Mouse (Mus musculus) hindbrain, embryonic 14.5 days (tissue): ENCODE results near the gene Xntrpc. TPM values are rescaled to one million over a fixed set of nuclear protein-coding genes. Genes with fewer than 3 reads are reported as not detected.
"Not testable (repeated sequence)": the region's sequence is repeated elsewhere in the genome, so short reads cannot be mapped to it uniquely, and the experiment has no call there.

Source experiments
- ATAC-seq: fragments of 200-750 bp; cut with Nextera tagmentation; 2 replicates; pipeline ENCODE4 v1.8.0; 2017; ENCODE audit warnings: moderate number of reproducible peaks, mild to moderate bottlenecking, moderate TSS enrichment, moderate library complexity; ENCODE audit not compliant: low FRiP score
- DNase-seq: peaks from one replicate; pipeline ENCODE4 v3.0.0-alpha.2; 2015; ENCODE audit warnings: low spot score
- H3K27ac ChIP-seq: fragments of 300-500 bp; sonication (generic); 2 replicates; pipeline ENCODE4 v1.5.1; 2014; ENCODE audit warnings: mild to moderate bottlenecking, moderate library complexity
- H3K27me3 ChIP-seq: fragments of 300-500 bp; sonication (generic); 2 replicates; pipeline ENCODE4 v1.6.1; 2014; ENCODE audit warnings: mild to moderate bottlenecking, low read length, mixed read lengths; ENCODE audit not compliant: control insufficient read depth, insufficient read depth
- H3K36me3 ChIP-seq: fragments of 300-500 bp; sonication (generic); replicated peaks from 2 replicates; pipeline ENCODE4 v1.6.1; 2014; ENCODE audit not compliant: control insufficient read depth, insufficient read depth
- H3K4me1 ChIP-seq: fragments of 300-500 bp; sonication (generic); replicated peaks from 2 replicates; pipeline ENCODE4 v1.6.1; 2014; ENCODE audit warnings: antibody characterized with exemption, low read length, mixed read lengths; ENCODE audit not compliant: control insufficient read depth, insufficient read depth
- H3K4me2 ChIP-seq: fragments of 300-500 bp; sonication (generic); replicated peaks from 2 replicates; pipeline ENCODE4 v1.6.1; 2014; ENCODE audit warnings: mild to moderate bottlenecking, moderate library complexity
- H3K4me3 ChIP-seq: fragments of 300-500 bp; sonication (generic); replicated peaks from 2 replicates; pipeline ENCODE4 v1.5.1; 2014; ENCODE audit warnings: mild to moderate bottlenecking, low read length
- H3K9ac ChIP-seq: fragments of 300-500 bp; sonication (generic); 2 replicates; pipeline ENCODE4 v1.6.1; 2014
- H3K9me3 ChIP-seq: fragments of 300-500 bp; sonication (generic); 2 replicates; pipeline ENCODE4 v1.6.1; 2016; ENCODE audit warnings: low read length; ENCODE audit not compliant: control insufficient read depth
- WGBS: fragments of 180-500 bp; shearing (Covaris S2); extraction: QIAGEN DNeasy Blood & Tissue Kit; methylation state at CpG from one replicate; pipeline ENCODE4 v1.1.7; 2014; 5-methylcytosine and 5-hydroxymethylcytosine counted together
- polyA plus RNA-seq: library from polyadenylated mRNA; unstranded; fragments of >200 nt; fragmentation: Nextera tagmentation; extraction: Ambion mirVana; gene quantifications from 2 replicates; pipeline ENCODE4 v1.2.1, GENCODE M21; 2014

Gene Xntrpc
- polyA plus RNA-seq = 1.0 and 1.2 TPM in 2 replicates

GRCm38 (mm10) chr7:102065046-102065891 lies at the start of gene Xntrpc, which contains the start of the genes Rnf121 and Xndc1:
TSS of gene Xntrpc (plus strand) at chr7:102065713.
TSS of gene Rnf121 (minus strand) at chr7:102065469.
TSS of gene Xndc1 (plus strand) at chr7:102065511.
- DNase-seq (peak; percentile 88), ATAC-seq (peak; percentile 99)
- Histone ChIP-seq H3K4me1 (peaks cover 22% of the 10 kb centered on the region), H3K27ac (peak within 1 kb of the TSS; percentile 83), H3K36me3 (no peaks in the 10 kb centered on the region), H3K9ac (peak within 1 kb of the TSS; percentile 70), H3K27me3 (no peaks in the 10 kb centered on the region), H3K4me2 (peak within 1 kb of the TSS; percentile 75), H3K4me3 (peak within 1 kb of the TSS; percentile 65), H3K9me3 (no peaks in the 10 kb centered on the region)
- under 1% methylated on average over 56 of the region's 56 CpGs for WGBS

GRCm38 (mm10) chr7:102016936-102017335 lies 48.6 kb upstream of the Xntrpc start:
- no peak overlapping the region for H3K9ac ChIP-seq
- no peak overlapping the region for H3K4me3 ChIP-seq
- DNase-seq = no peak
- H3K27me3 ChIP-seq = no peaks in the 10 kb centered on the region
- H3K4me2 ChIP-seq = no peak overlapping the region
- H3K9me3 ChIP-seq = no peaks in the 10 kb centered on the region
- WGBS = 85% methylated on average over 4 of the region's 4 CpGs
- H3K27ac ChIP-seq = no peak overlapping the region
- no peak for ATAC-seq
- H3K36me3 ChIP-seq = peaks cover 98% of the 10 kb centered on the region
- H3K4me1 ChIP-seq = no peaks in the 10 kb centered on the region

GRCm38 (mm10) chr7:102017452-102017851 lies 48.1 kb upstream of the Xntrpc start:
- no peak for ATAC-seq
- 92% methylated on average over 5 of the region's 5 CpGs for WGBS
- no peak overlapping the region for H3K27ac ChIP-seq
- no peaks in the 10 kb centered on the region for H3K9me3 ChIP-seq
- H3K4me3 ChIP-seq = no peak overlapping the region
- H3K4me2 ChIP-seq = no peak overlapping the region
- no peaks in the 10 kb centered on the region for H3K27me3 ChIP-seq
- no peaks in the 10 kb centered on the region for H3K4me1 ChIP-seq
- H3K9ac ChIP-seq = no peak overlapping the region
- peaks cover 98% of the 10 kb centered on the region for H3K36me3 ChIP-seq
- DNase-seq = no peak

GRCm38 (mm10) chr7:102018034-102018433 lies 47.5 kb upstream of the Xntrpc start:
- Histone ChIP-seq H3K4me3 (no peak overlapping the region), H3K27ac (no peak overlapping the region), H3K4me1 (no peaks in the 10 kb centered on the region), H3K9ac (no peak overlapping the region), H3K36me3 (peaks cover 98% of the 10 kb centered on the region), H3K27me3 (no peaks in the 10 kb centered on the region), H3K4me2 (no peak overlapping the region), H3K9me3 (no peaks in the 10 kb centered on the region)
- WGBS = 80% methylated on average over 7 of the region's 7 CpGs
- DNase-seq (no peak), ATAC-seq (no peak)

- DNase-seq = no peak
- H3K9ac ChIP-seq = no peak within 1 kb of the TSS
Measured at GRCm38 (mm10) chr7:102018590-102018989, 46.9 kb upstream of the Xntrpc start, which contains the start of gene Il18bp. TSS of gene Il18bp (minus strand) at chr7:102018690.

GRCm38 (mm10) chr7:102019362-102019761 lies 46.2 kb upstream of the Xntrpc start:
- no peaks in the 10 kb centered on the region for H3K4me1 ChIP-seq
- H3K36me3 ChIP-seq = peaks cover 95% of the 10 kb centered on the region

More at GRCm38 (mm10) chr7:102018590-102018989, 46.9 kb upstream of the Xntrpc start, which contains the start of gene Il18bp:
- Histone ChIP-seq H3K4me1 (no peaks in the 10 kb centered on the region), H3K27ac (no peak within 1 kb of the TSS), H3K4me2 (no peak within 1 kb of the TSS), H3K36me3 (peaks cover 98% of the 10 kb centered on the region), H3K27me3 (no peaks in the 10 kb centered on the region), H3K9me3 (no peaks in the 10 kb centered on the region), H3K4me3 (no peak within 1 kb of the TSS)
- no peak for ATAC-seq
- 94% methylated on average over 3 of the region's 3 CpGs for WGBS

GRCm38 (mm10) chr7:102020934-102021333 lies 44.6 kb upstream of the Xntrpc start:
- DNase-seq, H3K9ac ChIP-seq, H3K4me2 ChIP-seq, H3K4me3 ChIP-seq, ATAC-seq, H3K4me1 ChIP-seq, H3K9me3 ChIP-seq, H3K27ac ChIP-seq, H3K27me3 ChIP-seq: not testable (repeated sequence)
- WGBS = 84% methylated on average over 2 of the region's 2 CpGs
- H3K36me3 ChIP-seq = peaks cover 85% of the 10 kb centered on the region

More at GRCm38 (mm10) chr7:102019362-102019761, 46.2 kb upstream of the Xntrpc start:
- ATAC-seq (no peak), DNase-seq (no peak)
- no peaks in the 10 kb centered on the region for H3K27me3 ChIP-seq
- no peak overlapping the region for H3K4me3 ChIP-seq
- no peak overlapping the region for H3K9ac ChIP-seq
- no peaks in the 10 kb centered on the region for H3K9me3 ChIP-seq
- 64% methylated on average over 3 of the region's 3 CpGs for WGBS
- no peak overlapping the region for H3K27ac ChIP-seq
- no peak overlapping the region for H3K4me2 ChIP-seq

- Histone ChIP-seq H3K36me3 (peaks cover 77% of the 10 kb centered on the region), H3K27ac (no peak overlapping the region), H3K4me1 (no peaks in the 10 kb centered on the region), H3K27me3 (no peaks in the 10 kb centered on the region), H3K9ac (no peak overlapping the region), H3K9me3 (no peaks in the 10 kb centered on the region), H3K4me2 (no peak overlapping the region), H3K4me3 (no peak overlapping the region)
- 97% methylated on average over 9 of the region's 9 CpGs for WGBS
- ATAC-seq (no peak), DNase-seq (no peak)
Measured at GRCm38 (mm10) chr7:102023821-102024220, 41.7 kb upstream of the Xntrpc start.

GRCm38 (mm10) chr7:102025187-102026119 lies 40.1 kb upstream of the Xntrpc start:
- ATAC-seq = no peak
- H3K4me1 ChIP-seq = no peaks in the 10 kb centered on the region
- peaks cover 74% of the 10 kb centered on the region for H3K36me3 ChIP-seq

More at GRCm38 (mm10) chr7:102025187-102026119, 40.1 kb upstream of the Xntrpc start:
- DNase-seq = no peak
- 88% methylated on average over 2 of the region's 2 CpGs for whole genome bisulfite sequencing
- Histone ChIP-seq H3K4me2 (no peak overlapping the region), H3K27ac (no peak overlapping the region), H3K27me3 (no peaks in the 10 kb centered on the region), H3K9me3 (no peaks in the 10 kb centered on the region), H3K9ac (no peak overlapping the region), H3K4me3 (no peak overlapping the region)
